Mouse (Mus musculus) midbrain, postnatal 0 days (tissue): ENCODE measurements around the gene B4galt1. TPM values are rescaled to one million over a fixed set of nuclear protein-coding genes. Genes with fewer than 3 reads are reported as not detected.
"Not testable (repeated sequence)": the region's sequence is repeated elsewhere in the genome, so short reads cannot be mapped to it uniquely, and the experiment has no call there.

ENCODE experiments used
- ATAC-seq: fragments of 200-750 bp; cut with Nextera tagmentation; 2 replicates; pipeline ENCODE4 v1.8.0; 2017; ENCODE audit warnings: moderate number of reproducible peaks, mild to moderate bottlenecking, moderate TSS enrichment, moderate library complexity; ENCODE audit not compliant: low FRiP score
- DNase-seq: peaks from one replicate; pipeline ENCODE4 v3.0.0-alpha.2; 2015; ENCODE audit warnings: low spot score
- H3K27ac ChIP-seq: fragments of 300-500 bp; sonication (generic); 2 replicates; pipeline ENCODE4 v1.5.1; 2014; ENCODE audit warnings: low read depth, mild to moderate bottlenecking, low read length, mixed read lengths
- H3K27me3 ChIP-seq: fragments of 300-500 bp; sonication (generic); 2 replicates; pipeline ENCODE4 v1.6.1; 2014; ENCODE audit warnings: low read length, control low read depth, mixed read lengths; ENCODE audit not compliant: insufficient read depth
- H3K36me3 ChIP-seq: fragments of 300-500 bp; sonication (generic); 2 replicates; pipeline ENCODE4 v1.6.1; 2014; ENCODE audit warnings: low read length, control low read depth, mixed read lengths; ENCODE audit not compliant: insufficient read depth
- H3K4me1 ChIP-seq: fragments of 300-500 bp; sonication (generic); 2 replicates; pipeline ENCODE4 v1.6.1; 2014; ENCODE audit warnings: mild to moderate bottlenecking, control low read depth, antibody characterized with exemption, low read length, mixed read lengths; ENCODE audit not compliant: insufficient read depth
- H3K4me2 ChIP-seq: fragments of 300-500 bp; sonication (generic); 2 replicates; pipeline ENCODE4 v1.6.1; 2014; ENCODE audit warnings: low read depth, mild to moderate bottlenecking, low read length, mixed read lengths; ENCODE audit not compliant: poor library complexity, severe bottlenecking
- H3K4me3 ChIP-seq: fragments of 300-500 bp; sonication (generic); 2 replicates; pipeline ENCODE4 v1.5.1; 2014; ENCODE audit warnings: low read depth, mild to moderate bottlenecking, low read length, moderate library complexity
- H3K9ac ChIP-seq: fragments of 300-500 bp; sonication (generic); replicated peaks from 2 replicates; pipeline ENCODE4 v1.6.1; 2014; ENCODE audit warnings: mild to moderate bottlenecking, low read length, moderate library complexity, mixed read lengths; ENCODE audit not compliant: poor library complexity, severe bottlenecking
- H3K9me3 ChIP-seq: fragments of 300-500 bp; sonication (generic); 2 replicates; pipeline ENCODE4 v1.6.1; 2016; ENCODE audit warnings: low read length, control low read depth
- CTCF ChIP-seq: IDR thresholded peaks from 2 replicates; pipeline ENCODE4 v1.5.1; 2016; ENCODE audit warnings: antibody characterized with exemption, mild to moderate bottlenecking
- WGBS: fragments of 180-500 bp; shearing (Covaris S2); extraction: QIAGEN DNeasy Blood & Tissue Kit; methylation state at CpG from one replicate; pipeline ENCODE4 v1.1.7; 2014; 5-methylcytosine and 5-hydroxymethylcytosine counted together
- polyA plus RNA-seq: library from polyadenylated mRNA; unstranded; fragments of >200 nt; fragmentation: Nextera tagmentation; extraction: Ambion mirVana; gene quantifications from 2 replicates; pipeline ENCODE4 v1.2.1, GENCODE M21; 2015
- total RNA-seq: library from RNA; depleted of rRNA; stranded (reverse); fragments of >200 nt; gene quantifications from 2 replicates; pipeline ENCODE4 v1.2.3, GENCODE M21; 2014

The B4galt1 gene
- total and polyA plus RNA-seq, 2 experiments from 2014 or later = 5.8 to 10.0 TPM

- no peak for ATAC-seq
- WGBS = 91% methylated on average over 4 of the region's 4 CpGs
- Histone ChIP-seq H3K4me2 (no peak overlapping the region), H3K36me3 (peaks cover 27% of the 10 kb centered on the region), H3K27me3 (no peaks in the 10 kb centered on the region), H3K4me1 (no peaks in the 10 kb centered on the region), H3K9me3 (no peaks in the 10 kb centered on the region), H3K4me3 (no peak overlapping the region), H3K27ac (no peak overlapping the region), H3K9ac (no peak overlapping the region)
- no peak for TF ChIP-seq CTCF
- DNase-seq = no peak
Measured at GRCm38 (mm10) chr4:40807382-40807781, 46.4 kb downstream of the B4galt1 start.

GRCm38 (mm10) chr4:40805401-40805800 lies 48.4 kb downstream of the B4galt1 start:
- Histone ChIP-seq H3K4me1 (no peaks in the 10 kb centered on the region), H3K4me3 (no peak overlapping the region), H3K27ac (no peak overlapping the region), H3K9ac (no peak overlapping the region), H3K36me3 (peaks cover 20% of the 10 kb centered on the region), H3K4me2 (no peak overlapping the region), H3K27me3 (no peaks in the 10 kb centered on the region), H3K9me3 (no peaks in the 10 kb centered on the region)
- WGBS = 77% methylated on average over 8 of the region's 8 CpGs
- DNase-seq (no peak), ATAC-seq (no peak)
- TF ChIP-seq CTCF = no peak

- no peak overlapping the region for H3K27ac ChIP-seq
- ATAC-seq (no peak), DNase-seq (no peak)
- WGBS = 96% methylated on average over 3 of the region's 3 CpGs
- TF ChIP-seq CTCF = no peak
- no peaks in the 10 kb centered on the region for H3K27me3 ChIP-seq
- no peak overlapping the region for H3K4me3 ChIP-seq
- H3K36me3 ChIP-seq = peaks cover 20% of the 10 kb centered on the region
- no peak overlapping the region for H3K9ac ChIP-seq
- H3K4me1 ChIP-seq = no peaks in the 10 kb centered on the region
- no peak overlapping the region for H3K4me2 ChIP-seq
- H3K9me3 ChIP-seq = no peaks in the 10 kb centered on the region
Measured at GRCm38 (mm10) chr4:40802787-40803186, 51.0 kb downstream of the B4galt1 start.

- ATAC-seq (no peak), DNase-seq (no peak)
- WGBS = 95% methylated on average over 4 of the region's 4 CpGs
- peaks cover 14% of the 10 kb centered on the region for H3K36me3 ChIP-seq
- no peak overlapping the region for H3K9ac ChIP-seq
- H3K4me2 ChIP-seq = no peak overlapping the region
- H3K9me3 ChIP-seq = no peaks in the 10 kb centered on the region
- H3K27ac ChIP-seq = no peak overlapping the region
- H3K27me3 ChIP-seq = no peaks in the 10 kb centered on the region
- TF ChIP-seq CTCF = no peak
- H3K4me3 ChIP-seq = no peak overlapping the region
- H3K4me1 ChIP-seq = no peaks in the 10 kb centered on the region
Measured at GRCm38 (mm10) chr4:40801908-40802307, 51.9 kb downstream of the B4galt1 start.

- Histone ChIP-seq H3K4me2 (no peak overlapping the region), H3K4me1 (no peaks in the 10 kb centered on the region), H3K9me3 (no peaks in the 10 kb centered on the region), H3K27me3 (no peaks in the 10 kb centered on the region), H3K36me3 (peaks cover 7% of the 10 kb centered on the region; the same call in 1 of the 2 replicates), H3K4me3 (no peak overlapping the region), H3K9ac (no peak overlapping the region), H3K27ac (no peak overlapping the region)
- DNase-seq (no peak), ATAC-seq (no peak)
- WGBS = 86% methylated on average over 3 of the region's 3 CpGs
- TF ChIP-seq CTCF = no peak
Measured at GRCm38 (mm10) chr4:40800873-40801272, 52.9 kb downstream of the B4galt1 start.

- H3K36me3 ChIP-seq, H3K27me3 ChIP-seq, H3K4me1 ChIP-seq, H3K4me2 ChIP-seq, ATAC-seq, H3K9me3 ChIP-seq, H3K27ac ChIP-seq, H3K4me3 ChIP-seq, DNase-seq, H3K9ac ChIP-seq: not testable (repeated sequence)
- no CpG with 5 or more reads among the region's 2 CpGs for WGBS
Measured at GRCm38 (mm10) chr4:40798833-40799555, 54.8 kb downstream of the B4galt1 start.
